Mouse (Mus musculus) frontal cortex, adult 2 months (tissue): ENCODE measurements at regions not wholly inside any gene's neighbourhood (a gene's known extent, or its start where the extent isn't known, plus 50 kb on each side); places are given as distances from the start of the nearest gene placed in this dataset.

Experiments used
- DNase-seq, 2 experiments: peaks; one replicate each; pipeline ENCODE4 v3.0.0; 2022; ENCODE audit warnings: low spot score in 1 of 2; ENCODE audit errors: extremely low spot score in 1 of 2

GRCm38 (mm10) chr9:32815473-32815872 is 179.5 kb downstream of the Ets1 start:
- DNase-seq = no peak

GRCm38 (mm10) chr9:32816649-32817425 is 180.8 kb downstream of the Ets1 start:
- no peak for DNase-seq

- DNase-seq = no peak
These were observed 181.7 kb downstream of the Ets1 start for GRCm38 (mm10) chr9:32817442-32818358.

- DNase-seq = no peak
These were observed 187.6 kb downstream of the Ets1 start for GRCm38 (mm10) chr9:32823439-32824133.

- DNase-seq = no peak
These were observed 188.1 kb downstream of the Ets1 start for GRCm38 (mm10) chr9:32824134-32824531.

GRCm38 (mm10) chr9:32830268-32830891 is 194.4 kb downstream of the Ets1 start:
- DNase-seq = no peak

GRCm38 (mm10) chr9:32833373-32833772 is 197.4 kb downstream of the Ets1 start:
- DNase-seq = no peak

GRCm38 (mm10) chr9:32834751-32835625 is 199.0 kb downstream of the Ets1 start:
- no peak for DNase-seq

GRCm38 (mm10) chr9:32835626-32835971 is 199.6 kb downstream of the Ets1 start:
- DNase-seq = no peak

- DNase-seq = peak in 1 of 2 experiments; percentile 31
These were observed 200.3 kb downstream of the Ets1 start for GRCm38 (mm10) chr9:32836371-32836770.

- DNase-seq = no peak
These were observed 211.3 kb downstream of the Ets1 start for GRCm38 (mm10) chr9:32847361-32847760.

GRCm38 (mm10) chr9:32852282-32852681 is 216.3 kb downstream of the Ets1 start:
- DNase-seq = no peak

- DNase-seq = no peak
These were observed 227.3 kb downstream of the Ets1 start for GRCm38 (mm10) chr9:32863286-32863685.

- no peak for DNase-seq
These were observed 232.9 kb downstream of the Ets1 start for GRCm38 (mm10) chr9:32868936-32869335.

GRCm38 (mm10) chr9:32874306-32874875 is 238.4 kb downstream of the Ets1 start:
- DNase-seq = no peak

- DNase-seq = no peak
These were observed 247.0 kb downstream of the Ets1 start for GRCm38 (mm10) chr9:32882819-32883587.

GRCm38 (mm10) chr9:32886008-32886650 is 250.1 kb downstream of the Ets1 start:
- no peak for DNase-seq

- DNase-seq = no peak
These were observed 263.8 kb downstream of the Ets1 start for GRCm38 (mm10) chr9:32899801-32900200.
